Mouse (Mus musculus) frontal cortex, adult (tissue): ENCODE results near the gene Dnajc13.

ENCODE experiments used
- ATAC-seq: cut with Nextera tagmentation; 2 replicates; pipeline ENCODE4 v1.9.2; 2017; ENCODE audit warnings: mild to moderate bottlenecking, moderate library complexity, mixed read lengths; ENCODE audit not compliant: low TSS enrichment

Dnajc13 gene

DNA sequence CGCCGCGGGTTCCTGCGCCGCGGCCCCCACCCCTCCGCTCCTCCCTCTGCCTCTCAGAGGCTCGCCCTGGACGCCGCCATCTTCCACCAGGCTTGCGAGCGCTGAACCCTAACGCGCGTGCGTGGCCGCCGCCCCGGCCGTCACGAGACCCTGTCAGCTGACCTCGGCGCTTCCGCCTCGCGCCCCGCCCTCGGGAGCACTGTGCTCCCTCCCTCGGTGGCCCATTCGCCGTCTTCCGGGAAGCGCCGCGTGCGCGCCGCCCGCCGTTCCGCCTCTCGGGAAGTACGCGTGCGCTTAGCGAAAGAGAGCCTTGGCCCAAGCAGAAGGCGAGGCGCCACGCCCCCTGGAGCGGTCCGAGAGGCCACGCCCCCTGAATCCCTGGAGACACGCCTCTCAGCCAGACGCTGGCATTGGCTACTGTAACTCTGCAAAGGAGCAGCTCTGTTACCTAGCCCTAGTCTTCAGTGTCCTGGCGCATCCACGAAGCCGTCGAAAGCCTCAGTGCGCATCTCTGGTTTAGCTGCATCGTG, at the start of gene Dnajc13:
Dnajc13 (minus strand) TSS at position 108 of the 530 bp plus-strand sequence.
- peak; percentile 91 for ATAC-seq

GRCm38 (mm10) chr9:104306734-104307133, 44.0 kb upstream of the Dnajc13 start:
- peak; percentile 64; the same call in 1 of the 2 replicates for ATAC-seq

DNA sequence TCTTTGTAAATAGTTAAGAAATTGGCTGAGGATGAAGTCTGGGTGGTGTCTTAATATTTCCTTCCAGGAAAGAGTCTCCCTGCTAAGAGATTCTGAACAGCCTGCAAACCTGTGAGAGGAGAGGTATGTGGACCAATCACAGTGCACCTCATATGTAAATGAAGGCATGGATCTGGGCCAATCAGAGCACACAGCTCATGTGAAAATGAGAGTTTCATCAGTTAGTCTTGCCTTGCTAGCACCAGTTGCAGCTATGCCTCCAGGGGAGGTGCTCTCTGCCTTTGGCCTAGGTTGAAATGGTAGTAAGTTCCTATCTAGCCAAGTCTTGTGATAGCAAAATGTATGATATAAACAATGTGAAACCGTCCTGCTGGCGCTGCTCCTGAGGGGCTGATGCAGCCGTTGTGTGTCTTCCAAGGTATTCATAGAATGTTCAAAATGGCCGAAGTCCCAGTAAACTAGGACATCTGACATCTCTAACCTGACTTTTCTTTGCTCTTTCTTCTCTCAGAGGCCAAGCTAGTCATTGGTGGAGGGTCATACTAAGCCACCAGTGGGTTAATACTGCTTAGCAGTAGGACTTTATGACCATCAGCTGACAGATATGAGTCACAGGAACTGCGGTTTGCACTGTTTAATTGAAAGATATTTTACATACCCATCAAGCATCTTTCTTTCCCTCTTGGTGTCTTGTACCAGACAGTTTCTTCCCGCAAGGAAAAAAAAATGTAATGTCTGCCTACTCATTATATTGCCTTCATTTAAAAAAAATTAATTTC, 42.8 kb upstream of the Dnajc13 start:
- no peak for ATAC-seq

- no peak for ATAC-seq
These were observed 42.1 kb upstream of the Dnajc13 start for GRCm38 (mm10) chr9:104304800-104305199.

GRCm38 (mm10) chr9:104304376-104304775, 41.6 kb upstream of the Dnajc13 start:
- ATAC-seq, result no peak

DNA sequence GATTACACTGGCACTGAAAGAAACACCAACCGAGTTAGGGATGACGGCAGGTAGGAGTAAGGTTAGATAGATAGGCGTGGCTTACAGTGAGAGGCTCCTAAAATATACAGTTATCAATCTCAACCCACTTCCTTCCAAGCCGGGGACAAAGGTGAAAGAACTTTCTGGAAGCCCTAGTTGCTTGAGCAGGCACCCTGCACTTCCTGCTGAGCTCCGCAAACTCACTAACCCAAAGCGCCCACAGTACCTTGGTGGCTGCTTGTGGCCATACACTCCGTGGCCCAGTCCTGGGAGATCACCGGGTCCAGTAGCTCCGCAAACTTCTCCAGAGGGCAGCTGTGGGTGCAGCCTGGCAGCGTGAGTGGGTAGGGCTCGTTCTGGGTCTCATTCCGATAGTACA, 37.8 kb upstream of the Dnajc13 start:
- ATAC-seq, result no peak

DNA sequence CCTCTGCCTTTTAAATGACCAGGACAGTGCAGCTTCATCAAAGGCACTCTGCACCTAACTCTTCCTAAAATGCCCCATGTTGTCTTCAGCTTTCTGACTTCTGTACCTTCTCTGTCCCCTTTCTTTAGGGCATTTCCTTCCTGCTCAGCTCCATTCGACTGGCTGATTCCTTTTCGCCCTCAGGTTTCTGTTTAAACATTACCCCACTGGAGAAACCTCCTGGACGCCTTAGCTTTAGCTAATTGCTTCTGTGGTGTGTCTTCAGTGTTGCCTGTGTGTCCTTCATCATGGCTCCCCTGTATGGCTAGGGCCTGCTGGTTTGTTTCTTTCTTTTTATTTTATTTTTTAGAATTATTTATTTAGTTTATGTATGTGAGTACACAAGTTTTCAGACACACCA, 34.3 kb upstream of the Dnajc13 start:
- no peak for ATAC-seq

- ATAC-seq, result no peak
These were observed 22.2 kb upstream of the Dnajc13 start for GRCm38 (mm10) chr9:104284934-104285333.

DNA sequence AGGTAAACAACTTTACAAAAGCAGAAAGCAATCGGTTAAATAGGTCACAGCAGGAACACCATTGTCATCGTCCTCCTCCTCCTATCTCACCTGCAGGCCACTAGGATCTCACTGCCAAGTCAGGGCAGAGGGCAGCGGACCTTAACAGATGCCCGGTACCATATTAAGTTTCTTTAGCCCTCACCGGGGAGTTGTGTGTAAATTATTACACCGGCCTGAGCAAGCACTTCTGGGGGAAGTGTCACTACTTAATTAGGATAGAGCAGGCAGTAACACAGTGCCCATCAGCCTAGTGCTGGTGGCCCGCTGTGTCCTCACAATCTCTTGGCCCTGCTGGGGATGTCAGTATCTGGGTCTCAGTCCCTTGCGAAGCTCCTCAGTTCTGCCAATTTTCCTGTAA, 19.8 kb upstream of the Dnajc13 start:
- no peak for ATAC-seq

DNA sequence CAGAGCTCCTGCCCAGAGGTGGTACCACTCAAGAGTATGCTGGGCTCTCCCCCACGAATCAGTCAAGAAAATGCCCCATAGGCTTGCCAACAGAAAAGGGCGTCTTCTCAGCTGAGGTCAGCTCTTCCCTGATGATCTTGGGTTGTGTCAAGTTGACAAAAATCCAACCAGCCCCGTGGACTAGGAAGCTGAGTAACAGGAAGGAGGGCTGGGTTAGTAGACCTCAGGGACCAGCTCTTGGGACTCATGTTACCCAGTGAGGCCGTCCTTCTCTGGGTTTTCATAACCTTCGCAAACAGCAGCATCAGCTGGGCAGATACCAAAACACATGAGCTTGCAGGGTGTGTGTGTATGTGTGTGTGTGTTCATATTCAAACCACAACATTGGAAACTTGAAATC, 19.0 kb upstream of the Dnajc13 start:
- no peak for ATAC-seq

DNA sequence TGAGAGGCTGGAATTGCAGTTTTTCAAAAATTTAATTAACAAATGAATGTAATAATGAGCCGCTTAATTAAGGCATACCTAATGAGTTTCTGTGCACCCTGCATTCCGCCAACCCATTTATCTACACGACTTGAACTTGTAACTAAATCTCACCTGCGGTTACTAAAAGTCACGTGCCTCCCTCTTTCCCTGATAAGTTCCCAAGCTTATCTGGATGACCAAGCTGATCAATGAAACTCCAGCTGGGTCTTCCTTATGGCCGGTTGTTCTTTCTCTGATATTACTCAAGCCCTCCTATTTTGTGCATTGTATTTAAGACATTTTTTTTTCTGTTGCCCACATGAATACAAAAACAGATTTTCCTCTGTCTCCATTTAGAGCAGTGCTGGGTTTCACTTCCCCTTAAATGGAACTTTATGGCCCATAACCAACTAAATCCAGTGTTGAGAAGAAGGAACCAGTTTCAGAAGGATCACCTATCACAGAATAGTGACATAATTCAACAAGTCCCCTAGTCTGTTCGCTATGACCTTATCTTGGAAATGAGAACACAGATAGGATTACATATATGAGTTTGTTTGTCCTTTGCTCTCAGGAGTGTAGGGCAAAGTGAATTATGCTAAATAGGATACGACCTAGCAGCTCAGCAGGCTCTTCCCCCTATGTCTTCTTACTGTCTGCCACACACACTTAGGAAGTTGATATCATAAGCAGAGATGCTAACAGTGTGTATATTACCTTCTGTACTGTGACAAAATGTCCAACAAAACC, 18.2 kb upstream of the Dnajc13 start:
- ATAC-seq, result no peak

- peak; percentile 59; the same call in 1 of the 2 replicates for ATAC-seq
These were observed 14.9 kb upstream of the Dnajc13 start for GRCm38 (mm10) chr9:104277528-104278162.

DNA sequence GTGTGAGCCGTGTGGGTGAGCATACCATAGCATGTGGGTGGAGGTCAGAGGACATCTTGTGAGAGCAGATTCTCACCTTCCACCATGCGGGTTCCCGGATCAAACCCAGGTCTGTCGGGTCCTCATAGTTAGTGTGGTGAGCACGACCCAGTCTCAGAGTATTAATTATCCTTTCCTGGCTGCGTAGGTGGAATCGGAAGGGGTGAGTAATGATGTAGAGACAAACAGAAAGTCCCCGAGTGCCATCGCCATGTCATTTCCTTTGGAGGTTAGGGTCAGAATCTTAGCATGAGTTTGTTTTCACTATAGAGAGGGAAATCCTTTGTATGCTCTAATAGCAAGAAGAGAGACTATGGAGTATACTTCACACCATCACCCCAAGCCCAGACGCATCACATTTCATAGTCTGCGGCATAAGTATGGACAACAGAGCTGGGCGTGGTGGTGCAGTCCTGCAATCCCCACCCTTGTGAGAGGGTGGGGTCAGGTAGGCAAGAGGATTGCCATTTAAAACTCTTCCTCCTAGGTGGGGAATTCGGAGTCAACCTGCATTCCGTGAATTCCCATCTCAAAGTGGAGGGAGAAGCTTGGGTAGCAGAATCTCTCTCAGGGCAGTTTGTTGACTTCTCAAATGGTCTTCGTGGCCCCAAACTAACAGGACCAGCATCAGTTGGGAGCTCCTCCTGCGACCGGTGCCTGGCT, 12.5 kb upstream of the Dnajc13 start:
- ATAC-seq, result no peak

GRCm38 (mm10) chr9:104272057-104272456, 9.3 kb upstream of the Dnajc13 start:
- ATAC-seq, result no peak

GRCm38 (mm10) chr9:104271642-104272041, 8.9 kb upstream of the Dnajc13 start:
- no peak for ATAC-seq

- peak; percentile 72 for ATAC-seq
These were observed 7.2 kb upstream of the Dnajc13 start for GRCm38 (mm10) chr9:104269944-104270343.

DNA sequence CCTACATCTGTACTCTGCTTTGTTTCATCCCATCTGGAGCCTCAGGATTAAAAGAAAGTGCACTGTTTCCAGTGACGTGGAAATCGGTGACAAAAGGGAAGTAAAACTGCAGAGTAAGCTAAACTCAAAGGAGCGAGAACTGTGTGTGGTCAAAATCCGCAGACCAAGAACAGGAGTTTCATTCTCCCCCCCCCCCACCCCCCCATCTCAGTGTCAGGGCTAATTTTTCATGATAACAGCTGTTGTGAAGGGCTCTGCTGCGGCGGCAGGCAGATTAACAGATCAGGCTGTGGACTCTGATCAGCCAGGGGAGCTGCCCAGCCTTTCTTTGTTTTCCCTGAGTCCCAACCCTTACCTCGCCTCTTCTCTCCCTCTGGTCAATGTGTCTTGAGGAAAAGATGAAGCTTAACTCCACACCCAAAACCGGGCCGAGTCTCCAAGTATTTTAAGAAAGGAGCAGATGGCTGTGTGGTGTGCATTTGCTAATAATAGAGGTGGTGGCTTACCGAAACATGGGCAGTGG, 6.7 kb upstream of the Dnajc13 start:
- peak; percentile 80 for ATAC-seq

GRCm38 (mm10) chr9:104264567-104264966, 1.8 kb upstream of the Dnajc13 start:
- no peak for ATAC-seq

GRCm38 (mm10) chr9:104262016-104262762, 541 bp downstream of the Dnajc13 start:
- peak; percentile 34; the same call in 1 of the 2 replicates for ATAC-seq

- ATAC-seq, result no peak
These were observed 2.4 kb downstream of the Dnajc13 start for GRCm38 (mm10) chr9:104260306-104260705.

DNA sequence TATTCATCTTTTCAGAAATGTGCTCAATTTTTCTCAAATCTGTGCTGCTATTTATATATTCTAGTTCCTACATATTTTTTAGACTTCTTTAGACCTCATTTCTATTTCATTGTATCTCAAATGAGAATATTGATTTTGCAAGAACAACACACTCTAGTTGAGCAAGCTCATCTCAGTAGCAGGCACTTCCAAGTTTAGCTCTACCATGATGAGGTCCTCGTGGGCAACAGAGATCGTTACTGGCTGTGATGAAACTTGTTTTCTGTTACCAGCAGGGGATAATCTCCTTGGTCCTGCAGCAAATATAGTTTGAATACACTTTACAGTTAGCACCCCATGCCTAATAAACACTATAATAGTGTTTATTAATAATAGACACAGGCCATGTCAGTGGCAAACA, 6.6 kb downstream of the Dnajc13 start:
- no peak for ATAC-seq
